Mouse (Mus musculus) limb, embryonic 11.5 days (tissue): ENCODE measurements around the gene Kpna3. TPM values are rescaled to one million over a fixed set of nuclear protein-coding genes. Genes with fewer than 3 reads are reported as not detected.
A peak's percentile ranks its signal among the peaks of the same experiment; 100 is the strongest.

Source experiments
- ATAC-seq: fragments of 200-750 bp; cut with Nextera tagmentation; 2 replicates; pipeline ENCODE4 v1.8.0; 2017; ENCODE audit warnings: low read depth; ENCODE audit not compliant: insufficient number of reproducible peaks, low FRiP score, low TSS enrichment
- DNase-seq: peaks from one replicate; pipeline ENCODE4 v3.0.0-alpha.2; 2015; ENCODE audit warnings: low spot score
- H3K27ac ChIP-seq: fragments of 300-500 bp; sonication (generic); replicated peaks from 2 replicates; pipeline ENCODE4 v1.5.1; 2014; ENCODE audit warnings: low read depth, mild to moderate bottlenecking, low read length
- H3K27me3 ChIP-seq: fragments of 300-500 bp; sonication (generic); 2 replicates; pipeline ENCODE4 v1.6.1; 2014; ENCODE audit warnings: mild to moderate bottlenecking, low read length, mixed read lengths; ENCODE audit not compliant: control insufficient read depth, insufficient read depth
- H3K36me3 ChIP-seq: fragments of 300-500 bp; sonication (generic); 2 replicates; pipeline ENCODE4 v1.6.1; 2014; ENCODE audit warnings: mild to moderate bottlenecking, low read length, moderate library complexity, mixed read lengths; ENCODE audit not compliant: control insufficient read depth, insufficient read depth
- H3K4me1 ChIP-seq: fragments of 300-500 bp; sonication (generic); 2 replicates; pipeline ENCODE4 v1.6.1; 2014; ENCODE audit warnings: low read length, mixed read lengths; ENCODE audit not compliant: control insufficient read depth, insufficient read depth
- H3K4me2 ChIP-seq: fragments of 300-500 bp; sonication (generic); 2 replicates; pipeline ENCODE4 v1.6.1; 2014; ENCODE audit warnings: low read depth, mild to moderate bottlenecking, moderate library complexity; ENCODE audit not compliant: severe bottlenecking
- H3K4me3 ChIP-seq: fragments of 300-500 bp; sonication (generic); 2 replicates; pipeline ENCODE4 v1.5.1; 2014; ENCODE audit warnings: low read depth, low read length
- H3K9ac ChIP-seq: fragments of 300-500 bp; sonication (generic); 2 replicates; pipeline ENCODE4 v1.6.1; 2014; ENCODE audit warnings: mild to moderate bottlenecking, low read length
- H3K9me3 ChIP-seq: fragments of 300-500 bp; sonication (generic); 2 replicates; pipeline ENCODE4 v1.6.1; 2016; ENCODE audit warnings: low read length; ENCODE audit not compliant: control insufficient read depth
- WGBS: fragments of 180-500 bp; shearing (Covaris S2); extraction: QIAGEN DNeasy Blood & Tissue Kit; methylation state at CpG from one replicate; pipeline ENCODE4 v1.1.7; 2014; 5-methylcytosine and 5-hydroxymethylcytosine counted together
- polyA plus RNA-seq: library from polyadenylated mRNA; unstranded; fragments of >200 nt; fragmentation: Nextera tagmentation; extraction: Ambion mirVana; gene quantifications from 2 replicates; pipeline ENCODE4 v1.2.1, GENCODE M21; 2014

The Kpna3 gene
- polyA plus RNA-seq, 1 experiment from 2014 or later = 86.0 TPM

GRCm38 (mm10) chr14:61414199-61414598 is 25.5 kb downstream of the Kpna3 start:
- H3K36me3 ChIP-seq = no peaks in the 10 kb centered on the region
- no peaks in the 10 kb centered on the region for H3K4me1 ChIP-seq
- ATAC-seq = no peak
- H3K27me3 ChIP-seq = no peaks in the 10 kb centered on the region
- H3K4me2 ChIP-seq = no peak overlapping the region
- no peak overlapping the region for H3K27ac ChIP-seq
- no peak overlapping the region for H3K9ac ChIP-seq
- H3K4me3 ChIP-seq = no peak overlapping the region
- H3K9me3 ChIP-seq = no peaks in the 10 kb centered on the region
- 70% methylated on average over 5 of the region's 5 CpGs for WGBS
- DNase-seq = no peak

DNA sequence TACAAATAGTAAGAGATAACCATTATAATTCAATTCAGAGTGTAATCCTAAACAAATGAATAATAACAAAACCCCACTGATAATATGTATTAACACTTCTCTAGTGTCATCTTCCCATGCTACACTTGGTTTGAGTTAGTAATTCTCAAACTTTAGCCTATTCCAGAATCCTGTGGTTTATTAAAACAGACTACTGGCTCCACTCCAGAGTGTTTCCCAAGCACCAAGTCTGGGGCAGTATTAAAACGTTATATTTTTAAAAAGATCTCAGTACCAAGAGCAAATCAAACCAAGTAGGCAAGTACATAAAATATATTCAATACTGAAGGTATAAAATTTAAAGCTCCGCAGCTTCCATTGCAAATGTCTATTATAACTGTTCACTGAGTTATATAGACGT is 26.0 kb downstream of the Kpna3 start:
- H3K4me2 ChIP-seq = no peak overlapping the region
- H3K4me1 ChIP-seq = no peaks in the 10 kb centered on the region
- H3K4me3 ChIP-seq = no peak overlapping the region
- no peaks in the 10 kb centered on the region for H3K9me3 ChIP-seq
- WGBS = 85% methylated on average over 3 of the region's 3 CpGs
- ATAC-seq = no peak
- DNase-seq = no peak
- no peaks in the 10 kb centered on the region for H3K27me3 ChIP-seq
- H3K27ac ChIP-seq = no peak overlapping the region
- H3K36me3 ChIP-seq = no peaks in the 10 kb centered on the region
- H3K9ac ChIP-seq = no peak overlapping the region

- DNase-seq (no peak), ATAC-seq (no peak)
- Histone ChIP-seq H3K4me3 (no peak overlapping the region), H3K4me2 (no peak overlapping the region), H3K9ac (no peak overlapping the region), H3K36me3 (no peaks in the 10 kb centered on the region), H3K27me3 (no peaks in the 10 kb centered on the region), H3K27ac (no peak overlapping the region), H3K9me3 (no peaks in the 10 kb centered on the region), H3K4me1 (peaks cover 3% of the 10 kb centered on the region)
- WGBS = 82% methylated on average over 2 of the region's 2 CpGs
Observed at GRCm38 (mm10) chr14:61410020-61410419, 29.7 kb downstream of the Kpna3 start.

DNA sequence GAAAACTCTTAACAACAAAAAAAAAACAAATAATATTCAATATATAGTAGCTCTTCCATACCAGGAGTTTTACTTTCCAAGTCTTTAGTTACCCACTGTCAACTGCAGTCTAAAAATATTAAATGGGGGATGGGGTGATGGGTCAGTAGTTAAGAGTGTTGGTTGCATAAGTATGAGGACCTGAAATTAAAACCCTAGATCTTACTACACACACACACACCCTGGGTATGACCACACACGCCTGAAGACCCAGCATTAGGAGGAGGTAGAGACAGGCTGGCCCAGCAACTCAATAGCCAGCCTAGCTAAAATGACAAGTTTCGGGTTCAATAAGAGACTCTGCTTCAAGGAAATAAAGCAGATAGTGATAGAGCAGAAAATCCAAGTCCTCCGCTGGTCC is 32.6 kb downstream of the Kpna3 start:
- Histone ChIP-seq H3K36me3 (no peaks in the 10 kb centered on the region; the same call in 1 of the 2 replicates), H3K9ac (no peak overlapping the region), H3K4me3 (no peak overlapping the region), H3K27ac (no peak overlapping the region), H3K27me3 (no peaks in the 10 kb centered on the region), H3K9me3 (no peaks in the 10 kb centered on the region), H3K4me1 (peaks cover 4% of the 10 kb centered on the region), H3K4me2 (no peak overlapping the region)
- 95% methylated on average over 3 of the region's 3 CpGs for WGBS
- DNase-seq = no peak
- no peak for ATAC-seq

DNA sequence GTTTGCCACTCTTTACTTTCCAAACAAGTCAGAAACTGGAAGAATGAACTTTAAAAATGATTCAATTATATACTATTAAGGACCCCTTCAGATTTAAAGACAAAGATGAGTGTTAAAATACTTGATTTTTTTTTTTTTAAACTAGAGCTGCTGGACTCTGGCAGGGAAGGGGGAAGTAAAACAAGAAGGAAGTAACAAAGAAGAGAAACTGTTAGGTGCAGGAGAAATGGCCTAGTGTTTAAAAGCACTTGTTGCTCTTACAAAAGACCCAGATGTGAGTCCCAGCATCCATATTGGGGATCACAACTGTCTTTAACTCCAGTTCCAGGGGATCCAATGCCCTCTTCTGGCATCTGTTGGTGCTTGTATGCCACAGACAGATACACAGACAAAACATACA is 33.9 kb downstream of the Kpna3 start:
- Histone ChIP-seq H3K4me1 (peaks cover 4% of the 10 kb centered on the region), H3K27me3 (no peaks in the 10 kb centered on the region), H3K4me3 (no peak overlapping the region), H3K4me2 (no peak overlapping the region), H3K36me3 (peaks cover 3% of the 10 kb centered on the region; the same call in 1 of the 2 replicates), H3K9ac (no peak overlapping the region), H3K9me3 (no peaks in the 10 kb centered on the region), H3K27ac (no peak overlapping the region)
- no peak for DNase-seq
- no peak for ATAC-seq

DNA sequence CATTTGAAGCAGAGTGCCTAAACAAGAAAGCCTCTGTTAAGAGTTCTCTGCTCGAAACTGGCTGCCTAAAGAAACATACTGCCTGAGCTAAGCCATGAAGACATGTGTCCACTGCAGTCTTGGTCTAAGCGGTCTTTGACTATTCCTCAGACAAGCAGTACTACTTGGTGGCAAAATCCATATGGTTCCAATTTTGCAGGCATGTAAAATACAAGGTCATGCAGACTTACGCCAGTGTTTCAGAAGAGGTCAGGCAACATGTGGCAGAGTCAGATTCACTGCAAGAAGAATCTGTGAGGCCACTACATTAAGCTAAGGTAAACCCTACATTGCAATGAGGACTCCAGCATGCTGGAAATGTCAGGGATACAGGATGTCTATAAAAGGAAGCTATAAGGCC is 34.7 kb downstream of the Kpna3 start:
- WGBS = 40% methylated on average over 3 of the region's 3 CpGs

GRCm38 (mm10) chr14:61394745-61395144 is 44.9 kb downstream of the Kpna3 start:
- no peak overlapping the region for H3K27ac ChIP-seq
- 85% methylated on average over 6 of the region's 6 CpGs for WGBS
- no peaks in the 10 kb centered on the region for H3K27me3 ChIP-seq
- no peaks in the 10 kb centered on the region; the same call in 1 of the 2 replicates for H3K36me3 ChIP-seq
- no peak overlapping the region for H3K4me3 ChIP-seq
- DNase-seq (no peak), ATAC-seq (no peak)
- H3K4me1 ChIP-seq = no peaks in the 10 kb centered on the region
- H3K9me3 ChIP-seq = no peaks in the 10 kb centered on the region
- no peak overlapping the region for H3K4me2 ChIP-seq
- H3K9ac ChIP-seq = no peak overlapping the region

More for the DNA sequence above, 34.7 kb downstream of the Kpna3 start:
- ATAC-seq (no peak), DNase-seq (peak; percentile 37)
- Histone ChIP-seq H3K9me3 (no peaks in the 10 kb centered on the region), H3K9ac (no peak overlapping the region), H3K4me2 (no peak overlapping the region), H3K27ac (no peak overlapping the region; the same call in 1 of the 2 replicates), H3K36me3 (peaks cover 3% of the 10 kb centered on the region; the same call in 1 of the 2 replicates), H3K27me3 (no peaks in the 10 kb centered on the region), H3K4me1 (peaks cover 4% of the 10 kb centered on the region), H3K4me3 (no peak overlapping the region)

- ATAC-seq (no peak), DNase-seq (no peak)
- Histone ChIP-seq H3K4me3 (no peak overlapping the region), H3K9me3 (no peaks in the 10 kb centered on the region), H3K9ac (no peak overlapping the region), H3K27ac (no peak overlapping the region), H3K27me3 (no peaks in the 10 kb centered on the region), H3K36me3 (peaks cover 2% of the 10 kb centered on the region; the same call in 1 of the 2 replicates), H3K4me1 (no peaks in the 10 kb centered on the region), H3K4me2 (no peak overlapping the region)
- 88% methylated on average over 3 of the region's 3 CpGs for WGBS
Observed at GRCm38 (mm10) chr14:61390586-61390985, 49.1 kb downstream of the Kpna3 start.

DNA sequence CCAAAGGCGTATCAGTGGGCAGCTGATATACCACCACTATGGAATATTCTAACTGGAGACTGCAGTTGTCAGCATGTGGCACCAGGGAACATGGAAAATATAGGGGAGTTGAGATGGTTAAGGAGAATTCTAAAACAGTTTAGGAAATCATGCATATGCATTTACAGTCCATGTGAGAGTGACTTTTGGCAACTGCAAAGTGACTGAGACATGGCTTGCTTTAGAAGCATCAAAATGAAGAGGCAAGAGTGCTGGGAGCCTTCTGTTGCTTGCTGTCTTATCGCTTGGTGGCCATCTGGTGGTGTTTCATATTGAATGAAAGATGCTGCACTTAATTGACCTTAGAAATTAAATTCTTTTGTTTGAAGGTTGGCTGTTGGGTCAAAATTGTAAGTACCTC is 72.4 kb downstream of the Kpna3 start:
- no peaks in the 10 kb centered on the region for H3K9me3 ChIP-seq
- no peak overlapping the region for H3K4me2 ChIP-seq
- no peaks in the 10 kb centered on the region for H3K4me1 ChIP-seq
- H3K36me3 ChIP-seq = peaks cover 12% of the 10 kb centered on the region; the same call in 1 of the 2 replicates
- no peaks in the 10 kb centered on the region for H3K27me3 ChIP-seq
- DNase-seq (no peak), ATAC-seq (no peak)
- WGBS = 95% methylated on average over 2 of the region's 2 CpGs
- no peak overlapping the region for H3K27ac ChIP-seq
- H3K9ac ChIP-seq = no peak overlapping the region
- H3K4me3 ChIP-seq = no peak overlapping the region
